Mouse (Mus musculus): ENCODE data around the gene Adam22.

- no peak for TF ChIP-seq GATA1 (IDR thresholded peaks at IDR 0.05; ENCODE audit: low read length)
- no peak for TF ChIP-seq TAL1 (IDR thresholded peaks at IDR 0.05; ENCODE audit: low read length)
These were observed 247.0 kb downstream of the Adam22 start for GRCm38 (mm10) chr5:8120926-8121325.

Measured in erythroblast, embryonic 14.5 days (primary cell).